Mouse (Mus musculus): ENCODE results near the gene Ndufa10.

The Ndufa10 gene

GRCm38 (mm10) chr1:92430991-92431390, 42.7 kb downstream of the Ndufa10 start:
- DNase-seq, result no peak

- no peak for DNase-seq
These were observed 48.9 kb downstream of the Ndufa10 start for GRCm38 (mm10) chr1:92424714-92425113.

GRCm38 (mm10) chr1:92405131-92405530, 68.5 kb downstream of the Ndufa10 start:
- DNase-seq, result peak; percentile 38

GRCm38 (mm10) chr1:92400556-92400955, 73.1 kb downstream of the Ndufa10 start:
- no peak for DNase-seq

- no peak for DNase-seq
These were observed 75.1 kb downstream of the Ndufa10 start for GRCm38 (mm10) chr1:92398601-92399000.

GRCm38 (mm10) chr1:92397511-92398051, 76.1 kb downstream of the Ndufa10 start:
- DNase-seq, result no peak

GRCm38 (mm10) chr1:92394279-92394678, 79.4 kb downstream of the Ndufa10 start:
- peak; percentile 13 for DNase-seq

GRCm38 (mm10) chr1:92393166-92393565, 80.5 kb downstream of the Ndufa10 start:
- DNase-seq, result no peak

All from lung, postnatal 36 days (tissue).